Mouse (Mus musculus) ES-Bruce4 (cell line): ENCODE measurements around the gene Vezt. TPM values are rescaled to one million over a fixed set of nuclear protein-coding genes. Genes with fewer than 3 reads are reported as not detected.

ENCODE experiments used
- H3K27ac ChIP-seq: 2 replicates; pipeline ENCODE4 v1.5.1; 2012; ENCODE audit warnings: low read length, inconsistent platforms; ENCODE audit not compliant: insufficient read depth
- H3K27me3 ChIP-seq: 2 replicates; pipeline ENCODE4 v1.6.1; 2012; ENCODE audit warnings: mild to moderate bottlenecking, low read length, inconsistent platforms; ENCODE audit not compliant: control insufficient read depth, poor library complexity, insufficient read depth, severe bottlenecking
- H3K36me3 ChIP-seq: 2 replicates; pipeline ENCODE4 v1.6.1; 2012; ENCODE audit warnings: inconsistent platforms, mild to moderate bottlenecking, low read length, moderate library complexity; ENCODE audit not compliant: control insufficient read depth, poor library complexity, insufficient read depth, severe bottlenecking
- H3K4me1 ChIP-seq: one replicate; pipeline ENCODE4 v1.8.1; 2011; ENCODE audit warnings: low read length; ENCODE audit not compliant: control insufficient read depth, insufficient read depth
- H3K4me3 ChIP-seq: 2 replicates; pipeline ENCODE4 v1.5.1; 2011; ENCODE audit warnings: low read depth, mild to moderate bottlenecking, low read length
- H3K9ac ChIP-seq: 2 replicates; pipeline ENCODE4 v1.6.1; 2012; ENCODE audit warnings: low read depth, mild to moderate bottlenecking, inconsistent platforms; ENCODE audit not compliant: poor library complexity, severe bottlenecking
- H3K9me3 ChIP-seq: replicated peaks from 2 replicates; pipeline ENCODE4 v1.6.1; 2012; ENCODE audit warnings: mild to moderate bottlenecking, low read length, inconsistent platforms; ENCODE audit not compliant: control insufficient read depth, poor library complexity, insufficient read depth, severe bottlenecking
- CTCF ChIP-seq: IDR thresholded peaks from one replicate; pipeline ENCODE4 v1.8.1; 2011; ENCODE audit warnings: low read depth, low read length
- EP300 ChIP-seq: IDR thresholded peaks from 2 replicates; pipeline ENCODE4 v1.6.1; 2011; ENCODE audit warnings: low read depth, low read length; ENCODE audit not compliant: insufficient read depth
- POLR2A ChIP-seq: IDR thresholded peaks from one replicate; pipeline ENCODE4 v1.8.1; 2011; ENCODE audit warnings: low read length; ENCODE audit not compliant: insufficient read depth
- polyA plus RNA-seq: library from polyadenylated mRNA; stranded (reverse); fragments of >200 nt; gene quantifications from 2 replicates; pipeline ENCODE4 v1.2.4, GENCODE M21; 2011; ENCODE audit warnings: low read depth; ENCODE audit not compliant: missing spikeins, insufficient read depth, insufficient read length

The Vezt gene
- polyA plus RNA-seq, 1 experiment: 17.3 TPM

DNA sequence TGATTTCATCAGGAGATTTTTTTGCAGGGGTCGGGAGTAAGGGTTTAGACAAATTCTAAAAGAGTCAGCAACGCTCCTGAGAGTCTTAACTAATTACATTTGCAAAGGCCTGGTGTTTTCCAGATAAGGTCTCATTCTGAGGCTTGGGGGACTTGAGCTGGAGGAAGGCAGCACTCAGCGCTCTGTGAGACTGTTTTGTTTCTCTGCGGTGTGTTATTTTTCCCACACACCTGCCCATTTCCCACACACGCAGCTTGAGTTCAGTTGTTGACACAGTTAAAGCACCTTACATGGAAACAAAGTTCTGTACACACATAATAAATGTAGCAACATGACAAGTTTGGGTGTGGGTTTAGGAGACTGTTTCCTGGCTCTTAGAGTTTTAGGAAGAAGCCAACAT is 103.6 kb downstream of the Vezt start:
- H3K9ac ChIP-seq: no peak overlapping the region
- no peak overlapping the region for H3K4me3 ChIP-seq
- no peaks in the 10 kb centered on the region for H3K36me3 ChIP-seq
- H3K27me3 ChIP-seq: no peaks in the 10 kb centered on the region
- no peaks in the 10 kb centered on the region for H3K9me3 ChIP-seq
- no peak for TF ChIP-seq POLR2A
- no peak for TF ChIP-seq CTCF
- TF ChIP-seq EP300: no peak
- no peak overlapping the region for H3K27ac ChIP-seq
- no peaks in the 10 kb centered on the region for H3K4me1 ChIP-seq

DNA sequence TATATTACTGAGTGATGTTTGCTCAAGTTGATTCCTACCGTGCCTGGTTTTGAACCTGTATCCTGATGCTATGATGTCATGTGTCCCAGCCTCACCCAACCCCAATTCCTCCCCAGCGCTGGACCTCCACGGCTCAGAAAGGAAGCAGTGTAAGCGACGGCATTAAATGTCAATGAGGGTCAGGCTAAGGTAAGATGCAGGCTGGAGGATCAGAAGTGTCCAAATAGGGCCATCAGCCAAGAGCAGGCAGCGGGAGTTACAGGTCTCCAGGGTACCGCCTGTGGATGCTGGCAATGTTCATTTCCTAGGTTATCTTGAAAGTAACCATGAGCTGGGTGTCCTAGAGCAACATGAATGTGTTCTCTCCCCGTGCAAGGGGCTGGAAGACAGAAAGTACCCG is 104.2 kb downstream of the Vezt start:
- H3K9me3 ChIP-seq: no peaks in the 10 kb centered on the region
- TF ChIP-seq CTCF: no peak
- no peak for TF ChIP-seq POLR2A
- TF ChIP-seq EP300: no peak

DNA sequence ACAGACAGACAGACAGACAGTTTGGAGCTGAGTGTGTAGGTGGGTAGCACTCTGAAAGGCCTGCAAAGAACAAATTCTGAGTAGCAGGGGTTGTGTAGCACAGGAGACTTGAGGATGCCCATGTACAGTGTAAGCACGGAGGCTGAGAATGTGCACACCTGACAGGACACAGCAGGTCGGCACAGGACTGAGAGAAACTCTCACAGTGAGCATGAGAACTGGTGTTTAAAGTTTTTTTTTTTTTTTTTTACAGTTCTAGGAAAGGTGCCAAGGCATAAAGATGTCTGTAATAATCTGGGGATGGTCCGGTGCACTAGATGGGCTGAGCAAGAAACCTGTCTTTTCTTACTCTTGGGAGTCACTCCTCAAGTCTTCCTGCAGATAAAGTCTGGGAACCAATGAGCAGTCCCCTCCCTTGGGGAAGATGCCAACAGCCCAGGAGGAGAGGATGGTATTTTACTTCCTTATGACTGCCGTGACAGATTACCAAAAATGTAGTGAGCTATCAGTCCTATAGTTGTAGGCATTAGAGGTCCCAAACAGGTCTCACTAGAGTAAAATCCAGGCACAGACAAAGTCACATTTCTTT is 105.3 kb downstream of the Vezt start:
- Histone ChIP-seq H3K9me3 (no peaks in the 10 kb centered on the region), H3K36me3 (no peaks in the 10 kb centered on the region), H3K27ac (no peak overlapping the region), H3K4me1 (no peaks in the 10 kb centered on the region), H3K4me3 (no peak overlapping the region), H3K9ac (no peak overlapping the region), H3K27me3 (no peaks in the 10 kb centered on the region)
- no peak for TF ChIP-seq EP300
- TF ChIP-seq POLR2A: no peak
- no peak for TF ChIP-seq CTCF

More for the DNA sequence above, 104.2 kb downstream of the Vezt start:
- Histone ChIP-seq H3K27ac (no peak overlapping the region), H3K36me3 (no peaks in the 10 kb centered on the region), H3K4me3 (no peak overlapping the region), H3K27me3 (no peaks in the 10 kb centered on the region), H3K4me1 (no peaks in the 10 kb centered on the region), H3K9ac (no peak overlapping the region)

DNA sequence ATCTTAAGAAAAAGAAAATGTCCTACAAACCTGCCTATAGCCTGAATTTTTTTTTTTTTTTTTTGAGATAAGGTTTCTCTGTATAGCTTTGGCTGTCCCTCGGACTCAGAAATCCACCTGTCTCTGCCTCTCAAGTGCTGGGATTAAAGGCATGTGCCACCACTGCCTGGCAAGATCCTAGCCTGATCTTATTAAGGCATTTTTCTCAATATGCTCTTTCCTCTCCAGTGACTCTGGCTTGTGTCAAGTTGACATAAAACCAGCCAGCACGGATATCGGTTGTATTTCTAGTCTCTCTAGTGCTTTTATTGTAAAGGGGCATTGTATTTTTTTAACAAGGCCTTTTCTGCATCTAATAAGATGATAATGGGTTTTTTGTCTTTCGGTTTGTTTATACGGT is 111.0 kb downstream of the Vezt start:
- Histone ChIP-seq H3K9ac (no peak overlapping the region), H3K9me3 (no peaks in the 10 kb centered on the region), H3K27ac (no peak overlapping the region), H3K4me3 (no peak overlapping the region), H3K27me3 (no peaks in the 10 kb centered on the region), H3K36me3 (no peaks in the 10 kb centered on the region), H3K4me1 (no peaks in the 10 kb centered on the region)
- TF ChIP-seq POLR2A (no peak), EP300 (no peak), CTCF (no peak)

DNA sequence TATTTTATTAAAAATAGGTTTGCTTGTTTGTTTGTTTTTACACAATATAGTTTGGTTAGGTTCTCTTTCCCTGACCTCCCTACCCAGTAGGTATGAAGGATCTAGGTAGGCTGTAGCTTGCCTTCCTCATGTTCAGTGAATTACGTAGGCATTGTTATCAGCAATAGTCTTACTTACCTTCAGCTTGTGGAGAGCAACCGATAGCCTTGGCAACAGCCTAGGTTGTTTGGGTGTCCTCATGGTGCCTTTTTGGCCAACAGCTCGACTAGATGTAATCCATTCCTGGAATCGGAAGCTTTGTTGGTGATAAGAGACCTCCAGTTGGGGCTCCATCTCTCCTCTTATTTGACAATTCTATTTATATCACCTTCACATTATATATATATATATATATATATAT is 114.5 kb downstream of the Vezt start:
- Histone ChIP-seq H3K27me3 (no peaks in the 10 kb centered on the region), H3K9me3 (no peaks in the 10 kb centered on the region), H3K4me3 (no peak overlapping the region), H3K27ac (no peak overlapping the region), H3K4me1 (no peaks in the 10 kb centered on the region), H3K9ac (no peak overlapping the region), H3K36me3 (no peaks in the 10 kb centered on the region)
- no peak for TF ChIP-seq CTCF
- no peak for TF ChIP-seq POLR2A
- TF ChIP-seq EP300: no peak

DNA sequence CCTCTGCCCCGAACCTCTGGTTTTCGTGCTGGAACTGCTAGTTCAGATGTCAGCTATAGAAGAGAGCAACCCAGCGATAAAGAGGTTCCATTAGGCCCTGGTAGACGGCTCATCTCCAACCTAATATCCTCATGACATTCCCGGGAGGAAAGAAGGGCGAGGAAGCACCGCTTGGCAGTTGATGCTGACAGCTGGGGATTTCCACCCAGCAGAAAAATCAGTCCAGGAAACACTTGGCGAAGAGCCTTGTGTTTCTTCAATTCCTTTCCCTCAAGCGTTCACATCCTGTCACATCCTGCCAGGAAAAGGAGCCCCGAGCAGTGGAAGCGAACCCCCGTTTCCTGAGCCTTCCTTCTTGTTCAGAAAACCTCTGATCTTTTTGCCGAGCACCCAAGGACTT is 116.4 kb downstream of the Vezt start:
- H3K4me3 ChIP-seq: no peak overlapping the region
- H3K9me3 ChIP-seq: no peaks in the 10 kb centered on the region
- no peak overlapping the region for H3K9ac ChIP-seq
- TF ChIP-seq POLR2A: no peak
- no peak for TF ChIP-seq CTCF
- TF ChIP-seq EP300: no peak
- H3K36me3 ChIP-seq: no peaks in the 10 kb centered on the region
- H3K27me3 ChIP-seq: no peaks in the 10 kb centered on the region
- H3K4me1 ChIP-seq: peaks cover 5% of the 10 kb centered on the region
- H3K27ac ChIP-seq: no peak overlapping the region

DNA sequence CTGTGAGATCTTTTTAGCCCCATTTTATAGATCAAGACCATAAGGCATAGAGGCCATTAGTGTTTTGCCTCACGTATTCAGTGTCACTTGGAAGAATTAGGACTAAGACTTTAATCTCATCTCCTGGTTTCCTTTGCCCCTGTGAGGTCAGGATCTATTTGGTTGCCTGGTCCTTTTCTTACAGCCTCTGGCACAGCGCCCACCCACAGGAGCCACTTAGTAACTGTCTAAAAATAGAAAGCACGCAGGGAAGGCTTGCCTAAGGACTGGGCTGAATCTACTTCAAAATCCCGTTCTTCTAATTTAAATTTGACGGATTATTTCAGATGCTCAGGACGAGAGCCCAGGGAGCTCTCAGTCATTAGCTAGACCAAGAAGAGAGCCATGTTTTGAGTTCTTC is 116.9 kb downstream of the Vezt start:
- peaks cover 5% of the 10 kb centered on the region for H3K4me1 ChIP-seq
- H3K27ac ChIP-seq: no peak overlapping the region
- no peak overlapping the region for H3K4me3 ChIP-seq
- no peaks in the 10 kb centered on the region for H3K27me3 ChIP-seq
- no peaks in the 10 kb centered on the region for H3K9me3 ChIP-seq
- TF ChIP-seq POLR2A (no peak), CTCF (no peak), EP300 (no peak)
- H3K9ac ChIP-seq: no peak overlapping the region
- no peaks in the 10 kb centered on the region for H3K36me3 ChIP-seq
